Mouse (Mus musculus): ENCODE results near the gene Olfr381.
"Not testable (repeated sequence)": the region's sequence is repeated elsewhere in the genome, so short reads cannot be mapped to it uniquely, and the experiment has no call there.

Gene Olfr381

GRCm38 (mm10) chr11:73491503-73491902 is at the start of gene Olfr381:
TSS of gene Olfr381 (minus strand) at chr11:73491603.
- DNase-seq (ENCODE audit: low spot score in 2 of 2) = no peak

DNA sequence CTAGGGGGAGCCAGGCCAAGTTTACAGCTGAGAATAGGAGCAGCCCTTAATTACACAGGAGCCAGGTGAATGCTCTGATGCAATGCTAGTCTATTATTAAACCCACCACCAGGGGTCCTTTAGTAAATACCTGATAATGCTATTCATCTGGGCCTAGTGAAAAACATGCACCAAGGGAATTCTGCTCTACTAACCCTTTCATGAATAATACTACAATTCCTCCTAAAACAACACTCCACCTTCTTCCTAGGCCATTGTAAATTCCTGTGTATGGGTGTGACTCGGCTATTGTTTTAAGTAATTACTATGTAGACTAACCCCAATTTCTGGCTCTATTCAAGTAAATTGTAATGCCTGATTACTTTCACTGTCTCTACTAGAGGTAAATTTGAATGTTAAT is 37.6 kb upstream of the Olfr381 start:
- not testable (repeated sequence) for DNase-seq (ENCODE audit: low spot score in 2 of 2)

GRCm38 (mm10) chr11:73517097-73517496 is 25.7 kb upstream of the Olfr381 start, which contains the start of gene Olfr382:
TSS of gene Olfr382 (minus strand) at chr11:73517197.
- no peak for DNase-seq (ENCODE audit: low spot score in 2 of 2)

DNA sequence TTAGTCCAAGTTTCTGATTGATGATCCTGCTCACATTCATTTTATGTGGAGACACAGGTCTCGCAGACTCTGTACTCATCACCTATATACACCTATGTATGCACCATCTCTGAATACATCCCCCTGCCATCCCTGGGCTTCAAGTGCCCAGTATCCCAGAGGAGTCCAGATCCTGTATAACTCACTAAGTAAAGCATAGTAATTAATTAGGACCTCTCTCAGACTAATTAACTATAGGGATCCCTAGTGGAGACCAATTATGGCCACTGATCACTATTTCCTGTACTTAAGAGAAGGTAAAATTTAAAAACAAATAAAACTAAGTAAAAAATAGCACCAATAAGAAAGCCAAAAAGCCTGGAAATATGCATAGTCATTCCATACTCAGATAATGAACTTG is 34.0 kb downstream of the Olfr381 start, which contains the start of gene Olfr380:
Olfr380 (minus strand) TSS at position 101 of the 400 bp plus-strand sequence.
- DNase-seq (ENCODE audit: low spot score in 2 of 2) = no peak
